In the genomic region with DNA sequence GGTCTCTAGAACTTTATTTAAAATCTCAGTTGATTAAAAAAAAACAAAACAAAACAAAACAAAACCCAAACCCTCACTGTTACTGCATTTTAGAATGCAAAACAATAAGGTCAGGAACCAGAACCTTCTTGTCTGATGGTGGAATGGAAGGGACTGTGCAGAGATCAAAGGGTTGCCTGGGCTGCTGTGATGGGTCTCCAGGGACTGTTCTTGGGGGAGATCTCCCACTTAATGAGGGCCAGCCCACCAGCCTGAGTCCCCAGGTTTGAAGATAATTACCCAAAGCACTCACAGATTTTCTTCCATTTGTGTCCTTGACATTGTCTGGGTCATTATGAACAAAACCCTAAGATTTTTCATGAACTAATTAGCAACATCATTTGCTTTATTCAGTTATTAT, we compare ENCODE assay signal across 25 mouse cellular contexts. TPM values are rescaled to one million over a fixed set of nuclear protein-coding genes. Genes with fewer than 3 reads are reported as not detected.
"Had no signal": no experiment of that assay in that cellular context is flagged by ENCODE, and none has a peak within 500 bp of the region (broad histone marks: within the 10 kb centered on the region; RNA-seq: fewer than 3 reads in every experiment).

No protein-coding gene starts in this region.

- H3K4me2 ChIP-seq: liver, embryonic 11.5 days; liver, embryonic 13.5 days; liver, embryonic 15.5 days; lung, embryonic 15.5 days; neural tube, embryonic 12.5 days had no signal

- H3K4me3 ChIP-seq: liver, embryonic 13.5 days; liver, embryonic 15.5 days; lung, embryonic 15.5 days; megakaryocyte, embryonic 14.5 days; neural tube, embryonic 12.5 days had no signal

- H3K4me1 ChIP-seq: liver, embryonic 13.5 days; liver, embryonic 15.5 days; lung, embryonic 15.5 days; megakaryocyte, embryonic 14.5 days had no signal

- H3K9ac ChIP-seq: liver, embryonic 13.5 days; liver, embryonic 15.5 days; liver, postnatal 0 days; lung, embryonic 15.5 days; neural tube, embryonic 12.5 days had no signal

- H3K36me3 ChIP-seq: liver, embryonic 13.5 days; liver, embryonic 15.5 days; lung, embryonic 15.5 days; neural tube, embryonic 12.5 days had no signal

- H3K27me3 ChIP-seq: liver, embryonic 13.5 days; liver, embryonic 15.5 days; lung, embryonic 15.5 days; megakaryocyte, embryonic 14.5 days; neural tube, embryonic 12.5 days had no signal

- ATAC-seq: liver, postnatal 0 days; lung, postnatal 0 days had no signal

- H3K27ac ChIP-seq: liver, embryonic 13.5 days; liver, embryonic 15.5 days; lung, embryonic 15.5 days; macrophage; neural tube, embryonic 12.5 days had no signal

- H3K9me3 ChIP-seq: liver, embryonic 13.5 days; liver, embryonic 15.5 days; lung, embryonic 15.5 days; megakaryocyte, embryonic 14.5 days; neural tube, embryonic 12.5 days had no signal

- DNase-seq: liver, embryonic 13.5 days; liver, postnatal 0 days; lung, adult 2 months; lung, postnatal 14 days; lung, postnatal 36 days; right cerebral cortex, postnatal 25 days; right cerebral cortex, postnatal 4 days; spleen, adult 18-20 months; thymus, adult 18-20 months; thymus, postnatal 14 days; thymus, postnatal 36 days had no signal

RNA-seq across cellular contexts. Expression of a gene that starts 4.8 kb away (rescaled TPM):
- total RNA-seq: megakaryocyte progenitor cell, adult 5-6 weeks; monocyte, adult 5-6 weeks had no signal
- polyA plus RNA-seq: liver, embryonic 11.5 days; liver, embryonic 13.5 days; liver, embryonic 15.5 days; liver, postnatal 0 days; lung, adult 2 months; lung, embryonic 15.5 days; lung, postnatal 0 days; macrophage; small intestine, adult 2 months; stomach, embryonic 14.5 days; stomach, embryonic 16.5 days; thymus, postnatal 0 days had no signal

RNA-seq across cellular contexts. Expression of a gene that starts 4.8 kb away (rescaled TPM):
- total RNA-seq: megakaryocyte progenitor cell, adult 5-6 weeks; monocyte, adult 5-6 weeks; neutrophil, adult 5-6 weeks had no signal
- polyA plus RNA-seq: liver, embryonic 11.5 days; liver, embryonic 13.5 days; liver, embryonic 15.5 days; liver, postnatal 0 days; lung, adult 2 months; lung, embryonic 15.5 days; lung, postnatal 0 days; macrophage; small intestine, adult 2 months; thymus, postnatal 0 days had no signal
